Mouse (Mus musculus) adrenal gland, adult 2 months (tissue): ENCODE results near the gene Gm4881. TPM values are rescaled to one million over a fixed set of nuclear protein-coding genes. Genes with fewer than 3 reads are reported as not detected.
"Not testable (repeated sequence)": the region's sequence is repeated elsewhere in the genome, so short reads cannot be mapped to it uniquely, and the experiment has no call there.

Experiments
- DNase-seq: peaks from one replicate; pipeline ENCODE4 v3.0.0; 2021
- polyA plus RNA-seq: library from polyadenylated mRNA; depleted of rRNA; stranded (reverse); fragments of >200 nt; gene quantifications from 2 replicates; pipeline ENCODE4 v1.2.3, GENCODE M21; 2012
- total RNA-seq, 2 experiments: library from RNA; stranded (reverse); gene quantifications; 2 replicates each; pipeline ENCODE4 v1.2.3; 2021

Gm4881 gene
- total and polyA plus RNA-seq, 3 experiments = not detected

DNA sequence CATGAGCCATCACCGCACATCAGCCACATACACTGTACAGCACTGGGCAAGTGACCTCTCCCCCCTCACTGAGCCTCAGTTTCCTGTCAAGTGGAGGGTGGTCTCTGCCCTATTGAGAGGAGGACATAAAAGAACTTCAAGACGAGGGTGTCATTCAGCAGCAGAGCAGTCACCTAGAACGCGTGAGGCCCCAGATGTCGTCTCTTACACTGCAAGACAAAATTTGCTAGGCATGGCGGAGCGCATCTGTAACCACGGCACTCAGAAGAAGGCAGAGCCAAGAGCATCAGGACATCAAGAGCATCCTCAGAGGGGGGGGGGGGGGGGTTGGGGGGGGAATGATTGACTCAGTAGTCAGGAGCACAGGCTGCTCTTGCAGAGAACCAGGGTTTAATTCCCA lies 48.0 kb downstream of the Gm4881 start:
- no peak for DNase-seq

DNA sequence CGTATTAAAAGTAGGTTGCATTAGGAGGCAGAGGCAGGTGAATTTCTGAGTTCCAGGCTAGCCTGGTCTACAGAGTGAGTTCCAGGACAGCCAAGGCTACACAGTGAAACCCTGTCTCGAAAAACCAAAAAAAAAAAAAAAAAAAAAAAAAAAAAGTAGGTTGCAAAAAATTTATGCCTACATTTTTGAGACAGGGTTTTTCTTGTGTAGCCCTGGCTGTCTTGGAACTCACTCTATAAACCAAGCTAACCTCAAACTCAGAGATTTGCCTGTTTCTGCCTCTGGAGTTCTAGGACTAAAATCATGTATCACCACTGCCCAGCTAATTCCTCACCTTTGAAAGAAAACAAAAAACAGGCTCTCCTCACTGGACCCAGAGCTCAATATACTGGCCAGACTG lies 48.5 kb downstream of the Gm4881 start:
- not testable (repeated sequence) for DNase-seq

DNA sequence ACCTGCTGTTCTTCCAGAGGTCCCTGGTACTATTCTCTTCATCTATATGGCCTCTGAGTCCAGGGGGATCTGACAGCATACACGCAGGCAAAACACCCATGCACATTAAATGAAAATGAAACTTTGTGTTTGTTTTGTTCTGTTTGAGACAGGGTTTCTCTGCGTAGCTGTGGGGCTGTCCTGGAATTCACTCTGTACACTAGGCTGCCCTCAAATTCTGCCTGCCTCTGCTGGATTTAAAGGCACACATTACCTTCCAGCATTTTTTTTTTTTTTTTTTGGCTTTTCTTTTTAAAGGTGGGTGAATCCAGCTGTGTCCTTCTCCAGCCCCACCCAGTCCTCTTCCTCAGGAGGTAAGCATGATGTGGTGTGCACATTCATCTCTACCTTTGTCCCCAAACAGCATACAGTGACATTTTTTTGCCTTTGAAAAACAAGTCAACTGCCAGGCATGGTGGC lies 52.1 kb downstream of the Gm4881 start:
- DNase-seq = no peak

DNA sequence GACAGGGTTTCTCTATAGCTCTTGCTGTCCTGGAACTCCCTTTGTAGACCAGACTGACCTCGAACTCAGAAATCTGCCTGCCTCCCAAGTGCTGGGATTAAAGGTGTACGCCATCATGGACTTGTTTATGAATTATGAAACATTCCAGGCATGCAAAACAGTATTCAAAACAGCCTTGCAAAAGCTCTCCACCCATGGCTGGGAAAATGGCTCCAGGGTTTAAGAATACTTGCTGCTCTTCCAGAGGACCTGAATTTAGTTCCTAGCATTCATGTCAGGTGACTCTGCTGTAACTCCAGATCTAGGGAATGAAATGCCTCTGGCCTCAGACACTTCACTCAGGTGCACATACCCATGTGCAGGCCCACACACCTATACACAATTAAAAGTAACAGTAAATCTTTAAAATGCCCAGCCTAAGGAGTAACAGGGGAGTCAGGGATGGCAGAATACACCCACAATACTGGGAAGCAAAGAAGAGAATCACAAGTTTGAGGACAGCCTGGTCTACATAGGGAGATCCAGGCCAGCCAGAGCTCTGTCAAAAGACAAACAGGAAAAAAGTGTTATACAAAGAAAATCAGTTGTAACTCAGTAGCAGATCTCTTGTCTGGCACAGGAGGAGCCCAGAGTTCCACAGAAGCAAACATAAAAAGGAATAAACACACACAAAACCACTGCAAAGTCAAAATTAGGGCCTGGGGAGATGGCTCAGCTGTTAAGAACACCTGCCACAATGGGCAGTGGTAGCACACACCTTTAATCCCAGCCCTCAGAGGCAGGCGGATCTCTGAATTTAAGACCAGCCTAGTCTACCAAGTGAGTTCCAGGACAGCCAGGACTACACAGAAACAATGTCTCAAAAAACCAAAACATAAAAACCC lies 52.8 kb downstream of the Gm4881 start:
- DNase-seq = no peak

- peak; percentile 69 for DNase-seq
Observed at GRCm38 (mm10) chr7:24890281-24891216, 53.7 kb downstream of the Gm4881 start.

DNA sequence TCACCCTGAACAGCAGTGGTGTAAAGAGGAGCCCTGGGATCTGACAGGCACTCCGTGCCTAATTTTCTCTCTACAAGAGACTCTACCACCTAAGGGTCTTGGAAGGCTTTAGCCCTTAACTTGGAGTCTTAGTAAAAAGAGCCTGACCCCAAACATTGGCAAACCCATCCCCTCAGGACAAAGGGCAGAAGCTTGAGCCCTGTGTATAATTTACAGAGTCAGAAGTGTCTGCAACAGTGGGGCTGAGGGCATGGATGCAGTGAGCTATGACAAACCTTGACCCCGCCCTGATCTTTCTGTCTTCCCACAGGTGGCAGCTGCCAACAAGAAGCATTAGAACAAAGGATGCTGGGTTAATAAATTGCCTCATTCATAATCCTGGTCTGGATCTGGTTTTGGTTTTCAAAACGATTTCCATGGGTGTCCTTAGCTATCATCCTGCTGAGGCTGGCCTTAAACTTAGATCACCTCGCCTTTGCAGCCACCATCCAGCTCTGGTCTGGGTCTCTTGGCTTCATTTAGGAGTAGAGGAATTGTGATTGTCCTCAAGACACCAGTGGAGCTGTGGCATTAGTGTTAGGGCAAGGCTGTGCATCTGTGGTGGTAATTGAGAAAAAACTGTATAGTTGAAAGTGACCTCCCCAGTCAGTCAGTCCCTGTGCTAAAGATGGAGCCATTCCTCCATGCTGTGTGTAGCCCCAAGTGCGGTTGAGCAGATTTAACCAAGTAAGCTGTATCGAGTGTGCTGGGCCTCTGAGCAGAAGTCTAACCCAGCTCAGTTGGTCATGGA lies 54.7 kb downstream of the Gm4881 start:
- DNase-seq = no peak

DNA sequence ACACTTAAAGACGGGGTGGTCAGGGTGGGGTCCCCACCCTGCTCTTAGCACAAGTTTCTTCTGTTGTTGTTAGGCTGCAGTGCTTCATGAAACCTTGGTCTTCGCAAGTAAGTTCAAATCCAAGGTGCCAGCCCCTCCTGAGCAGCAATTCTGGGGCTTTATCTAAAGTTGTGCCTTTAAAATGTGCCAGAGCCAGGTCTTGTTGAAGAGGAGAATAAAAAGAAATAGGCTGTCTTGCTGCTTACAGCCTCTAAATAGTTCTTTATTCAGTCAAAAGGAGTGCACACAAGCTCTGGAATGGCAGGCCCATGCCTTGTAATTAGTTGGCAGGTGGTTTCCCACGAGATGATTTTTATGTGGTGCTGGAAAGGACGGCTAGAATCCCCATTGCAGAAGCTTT lies 57.2 kb downstream of the Gm4881 start:
- no peak for DNase-seq

- peak; percentile 39 for DNase-seq
Observed at GRCm38 (mm10) chr7:24886308-24886633, 58.0 kb downstream of the Gm4881 start.

DNA sequence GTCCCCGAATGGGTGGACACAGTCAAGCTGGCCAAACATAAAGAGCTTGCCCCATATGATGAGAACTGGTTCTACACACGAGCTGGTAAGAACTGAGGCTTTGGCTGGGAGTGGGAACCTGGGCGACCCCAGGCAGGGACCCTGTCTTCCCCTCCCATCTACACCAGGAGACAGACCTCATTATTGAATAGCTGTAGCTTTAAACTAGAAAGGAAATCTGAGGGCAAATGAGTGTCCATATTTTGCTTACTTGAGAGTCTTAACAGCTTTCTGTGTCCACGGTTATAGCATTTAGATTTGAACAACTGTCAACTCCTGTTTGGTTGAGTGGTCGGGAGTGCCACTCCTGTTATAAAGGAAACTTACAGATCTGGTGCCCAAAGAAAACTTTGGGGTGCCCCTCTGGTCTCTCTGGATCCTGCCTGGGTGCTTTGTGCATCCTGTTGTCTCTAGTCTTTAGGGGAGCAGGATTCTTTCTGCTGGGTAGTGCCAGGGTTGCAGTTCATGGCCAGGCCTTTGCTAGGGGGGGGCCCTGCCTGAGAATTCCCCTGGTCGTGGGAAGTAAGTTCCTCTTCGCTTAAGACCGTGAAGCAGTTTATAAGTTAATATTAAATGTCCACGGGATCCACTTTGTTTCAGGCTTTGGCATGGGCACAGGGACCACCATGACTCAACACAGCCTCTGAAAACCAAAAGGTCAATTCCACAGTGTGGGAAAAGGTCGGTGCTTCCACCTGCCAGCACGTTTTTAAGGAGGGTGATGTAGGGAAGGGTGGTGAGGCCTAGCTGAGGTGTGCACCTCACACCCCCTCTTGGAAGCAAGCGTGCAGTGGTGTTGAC lies 58.6 kb downstream of the Gm4881 start:
- DNase-seq = no peak

DNA sequence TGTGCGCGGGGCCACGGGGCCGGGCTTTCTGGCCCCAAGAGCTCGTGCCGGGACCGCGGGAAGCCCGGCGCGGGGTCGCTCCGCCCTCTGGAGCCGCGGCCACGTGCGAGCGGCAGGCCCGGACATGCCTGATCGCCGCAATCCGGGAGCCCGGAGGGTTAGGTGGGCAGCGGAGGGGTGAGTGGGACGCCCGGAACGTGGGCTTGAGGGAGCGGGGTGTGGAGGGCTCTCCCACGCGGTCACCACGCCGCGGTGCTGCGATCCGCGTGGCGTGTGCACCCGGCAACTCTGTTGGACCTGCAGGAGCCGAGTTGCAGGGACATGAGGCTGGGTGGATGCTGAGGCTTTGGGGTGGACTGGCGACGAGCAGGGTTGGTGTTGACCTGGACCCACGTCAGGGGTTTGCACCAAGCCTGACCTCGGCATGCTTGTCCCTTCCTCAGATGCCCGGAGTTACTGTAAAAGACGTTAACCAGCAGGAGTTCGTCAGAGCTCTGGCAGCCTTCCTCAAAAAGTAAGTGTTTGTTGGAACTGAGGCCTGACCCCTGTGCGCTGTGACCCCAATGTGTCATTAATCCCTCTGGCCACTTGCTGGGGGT lies 59.5 kb downstream of the Gm4881 start:
- no peak for DNase-seq

DNA sequence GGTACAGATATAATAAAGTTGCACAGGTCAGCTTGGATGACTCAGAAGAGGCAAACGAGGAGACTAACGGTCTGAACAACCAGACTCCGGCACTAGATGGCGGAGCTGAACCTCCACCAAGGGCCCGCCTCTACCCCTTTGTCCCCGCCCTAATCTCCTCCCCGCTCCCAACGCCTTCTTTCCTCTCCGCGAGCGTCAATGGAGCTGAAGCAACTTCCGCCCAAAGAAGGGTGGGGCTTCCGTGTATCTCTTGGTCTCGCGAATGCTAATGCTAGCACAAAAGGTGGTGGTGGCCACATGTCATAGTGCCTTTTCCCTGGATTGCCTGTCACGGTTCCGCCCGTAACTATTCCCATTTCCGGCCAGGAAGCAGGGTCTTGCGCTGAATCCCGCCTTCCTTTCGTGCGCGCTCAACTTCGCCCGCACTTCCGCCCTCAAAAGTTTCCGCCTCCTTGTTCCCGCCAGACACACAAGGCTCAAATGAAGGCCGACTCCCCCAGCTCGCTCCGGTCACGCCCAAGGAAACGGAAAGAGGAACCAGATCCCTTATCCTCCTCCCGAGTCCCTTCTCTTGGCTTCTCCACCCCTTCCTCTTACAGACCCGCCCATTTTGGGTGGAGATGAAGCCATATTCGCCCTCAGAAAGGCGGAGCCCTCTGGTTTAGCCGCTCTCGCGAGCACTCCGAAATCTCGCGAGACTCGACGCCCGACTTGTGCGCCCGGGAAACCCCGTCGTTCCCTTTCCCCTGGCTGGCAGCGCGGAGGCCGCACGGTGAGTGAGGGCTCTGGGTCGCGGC lies 60.2 kb downstream of the Gm4881 start, which contains the start of gene Rps19:
TSS of gene Rps19 (plus strand) at position 476 of the 797 bp plus-strand sequence.
- peak; percentile 98 for DNase-seq

DNA sequence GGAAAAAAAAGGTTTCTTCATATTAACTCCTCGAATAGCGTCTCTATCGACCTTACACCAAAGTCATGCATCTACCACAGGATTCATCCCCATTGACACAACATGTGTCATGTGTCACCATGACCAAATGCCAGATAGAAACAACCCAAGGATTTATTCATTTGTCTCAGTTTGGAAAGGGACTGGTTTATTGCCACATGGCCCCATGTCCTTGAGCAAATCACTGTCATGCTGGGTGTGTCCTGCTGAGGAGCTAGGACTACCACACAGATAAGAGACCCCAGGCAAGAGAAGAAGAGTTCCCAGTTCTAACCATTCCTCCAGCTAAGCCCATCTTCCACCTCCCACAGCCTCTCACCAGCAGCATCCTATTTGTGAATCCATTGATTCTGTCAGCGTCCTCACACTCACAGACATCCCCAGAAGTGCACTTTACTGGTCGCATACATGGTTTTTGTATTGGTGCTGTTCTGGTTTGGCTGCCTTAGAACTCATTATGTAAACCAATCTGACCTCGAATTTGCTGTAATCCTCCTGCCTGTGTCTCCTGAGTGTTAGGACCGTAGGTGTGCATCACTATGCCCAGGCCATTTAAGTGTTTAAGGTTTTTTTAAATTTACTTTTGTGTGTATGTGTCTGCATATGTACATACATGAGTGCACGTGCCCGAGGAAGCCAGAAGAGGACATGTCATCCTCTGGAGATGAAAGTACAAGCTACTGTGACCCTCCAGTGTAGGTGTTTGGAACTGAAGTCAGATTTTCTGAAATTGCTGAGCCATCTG lies 61.7 kb downstream of the Gm4881 start:
- peak; percentile 85 for DNase-seq

DNA sequence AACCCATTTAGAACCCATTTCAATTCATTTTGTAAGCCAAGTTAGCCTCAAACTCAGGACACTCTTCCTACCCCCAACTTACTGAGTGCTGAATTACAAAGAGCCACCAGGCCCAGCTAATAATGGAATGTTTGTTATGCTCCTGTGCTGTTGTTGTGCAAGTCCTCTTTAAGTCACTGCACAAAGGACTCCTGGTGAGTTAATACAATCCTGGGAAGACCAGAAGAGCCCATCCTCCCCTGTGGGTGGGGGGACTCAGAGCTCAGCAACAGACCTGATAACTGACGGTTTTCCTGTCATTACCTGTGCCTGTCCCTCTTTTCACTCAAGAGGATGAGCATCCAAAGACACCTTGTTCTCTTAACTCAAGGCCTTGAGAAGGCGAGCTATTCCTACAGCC lies 64.7 kb downstream of the Gm4881 start:
- DNase-seq = no peak

- DNase-seq = no peak
Observed at GRCm38 (mm10) chr7:24877588-24877987, 66.7 kb downstream of the Gm4881 start.
